In genomic region chr13:95494812-95495211, GRCm38 (mm10) we compare ENCODE assay signal across 1 mouse cellular context.
A peak's percentile ranks its signal among the peaks of the same experiment; 100 is the strongest.
TF ChIP-seq lines count a peak whose summit lies in the region.

No protein-coding gene starts in this region.

TF ChIP-seq in CH12.LX, 34 proteins besides CTCF, POLR2A, EP300 and RAD21 (continued from another document):
- no peak for TF ChIP-seq GABPA (IDR thresholded peaks at IDR 0.05; ENCODE audit: insufficient replicate concordance, low read depth, low read length)
- no peak for TF ChIP-seq MAZ (IDR thresholded peaks at IDR 0.05; ENCODE audit: low read depth, low read length)
- TF ChIP-seq CHD2 (IDR thresholded peaks at IDR 0.05; ENCODE audit: low read length): peak; percentile 71; the same call in 1 of the 2 replicates
- TF ChIP-seq PAX5 (IDR thresholded peaks at IDR 0.05; ENCODE audit: low read length): no peak
- no peak for TF ChIP-seq NELFE (IDR thresholded peaks at IDR 0.05; ENCODE audit: low read depth, low read length)
- peak; percentile 14; the same call in 1 of the 2 replicates for TF ChIP-seq MAX (IDR thresholded peaks at IDR 0.05; ENCODE audit: low read length)
- TF ChIP-seq HCFC1 (IDR thresholded peaks at IDR 0.05; ENCODE audit: low read depth, low read length): no peak
- TF ChIP-seq BHLHE40 (IDR thresholded peaks at IDR 0.05; ENCODE audit: low read depth, low read length): peak; percentile 78
- TF ChIP-seq ZMIZ1 (IDR thresholded peaks at IDR 0.05; ENCODE audit: low read depth, low read length): no peak
- TF ChIP-seq E2F4 (IDR thresholded peaks at IDR 0.05; ENCODE audit: insufficient replicate concordance, low read depth, low read length): 0 out of 2 replicates have a peak, but pooled peaks have one; percentile 4
- peak; percentile 56; the same call in 1 of the 2 replicates for TF ChIP-seq MYC (IDR thresholded peaks at IDR 0.05; ENCODE audit: low read depth, low read length)
- peak; percentile 85 for TF ChIP-seq JUND (conservative IDR thresholded peaks at IDR 0.05; ENCODE audit: low read depth, low read length)
- 0 out of 2 replicates have a peak, but pooled peaks have one; percentile 50 for TF ChIP-seq TCF12 (IDR thresholded peaks at IDR 0.05; ENCODE audit: low read depth, low read length)
- peak; percentile 85 for TF ChIP-seq ETS1 (conservative IDR thresholded peaks at IDR 0.05; ENCODE audit: low read depth, low read length)
- TF ChIP-seq JUN (IDR thresholded peaks at IDR 0.05; ENCODE audit: insufficient read depth, low read depth, low read length): peak; percentile 55; the same call in 1 of the 2 replicates
- TF ChIP-seq ELF1 (IDR thresholded peaks at IDR 0.05; ENCODE audit: low read depth, low read length): no peak; the same call in 1 of the 2 replicates
TF ChIP-seq in CH12.LX: peak in this region for 18.
